Mouse (Mus musculus) lung, postnatal 0 days (tissue): ENCODE results near the gene Insm1. TPM values are rescaled to one million over a fixed set of nuclear protein-coding genes. Genes with fewer than 3 reads are reported as not detected.

Experiments used
- ATAC-seq: fragments of 200-750 bp; cut with Nextera tagmentation; 2 replicates; pipeline ENCODE4 v1.8.0; 2017; ENCODE audit warnings: moderate library complexity
- DNase-seq: peaks from one replicate; pipeline ENCODE4 v3.0.0-alpha.2; 2016; ENCODE audit warnings: low spot score
- H3K27ac ChIP-seq: fragments of 300-500 bp; sonication (generic); 2 replicates; pipeline ENCODE4 v1.5.1; 2014; ENCODE audit warnings: antibody characterized with exemption, mild to moderate bottlenecking, low read length, mixed read lengths
- H3K27me3 ChIP-seq: fragments of 300-500 bp; sonication (generic); replicated peaks from 2 replicates; pipeline ENCODE4 v1.6.1; 2014; ENCODE audit warnings: low read length, mixed read lengths; ENCODE audit not compliant: insufficient read depth
- H3K36me3 ChIP-seq: fragments of 300-500 bp; sonication (generic); 2 replicates; pipeline ENCODE4 v1.6.1; 2014; ENCODE audit warnings: low read length, mixed read lengths; ENCODE audit not compliant: insufficient read depth
- H3K4me1 ChIP-seq: fragments of 300-500 bp; sonication (generic); 2 replicates; pipeline ENCODE4 v1.6.1; 2014; ENCODE audit warnings: antibody characterized with exemption, low read depth, low read length, mixed read lengths; ENCODE audit not compliant: insufficient read depth
- H3K4me2 ChIP-seq: fragments of 300-500 bp; sonication (generic); replicated peaks from 2 replicates; pipeline ENCODE4 v1.6.1; 2014; ENCODE audit warnings: low read depth, mild to moderate bottlenecking, low read length, moderate library complexity, mixed read lengths
- H3K4me3 ChIP-seq: fragments of 300-500 bp; sonication (generic); 2 replicates; pipeline ENCODE4 v1.5.1; 2014; ENCODE audit warnings: low read depth, low read length
- H3K9ac ChIP-seq: fragments of 300-500 bp; sonication (generic); replicated peaks from 2 replicates; pipeline ENCODE4 v1.6.1; 2014; ENCODE audit warnings: low read depth, mild to moderate bottlenecking
- H3K9me3 ChIP-seq: fragments of 300-500 bp; sonication (generic); 2 replicates; pipeline ENCODE4 v1.6.1; 2016; ENCODE audit warnings: low read length, mixed read lengths
- CTCF ChIP-seq: IDR thresholded peaks from 2 replicates; pipeline ENCODE4 v1.5.1; 2016; ENCODE audit warnings: antibody characterized with exemption, mild to moderate bottlenecking
- EP300 ChIP-seq: IDR thresholded peaks from 2 replicates; pipeline ENCODE4 v1.6.1; 2016; ENCODE audit warnings: antibody characterized with exemption, mild to moderate bottlenecking, control low read depth
- WGBS: fragments of 180-500 bp; shearing (Covaris S2); extraction: QIAGEN DNeasy Blood & Tissue Kit; methylation state at CpG from one replicate; pipeline ENCODE4 v1.1.7; 2014; 5-methylcytosine and 5-hydroxymethylcytosine counted together
- polyA plus RNA-seq: library from polyadenylated mRNA; unstranded; fragments of >200 nt; fragmentation: Nextera tagmentation; extraction: Ambion mirVana; gene quantifications from 2 replicates; pipeline ENCODE4 v1.2.1, GENCODE M21; 2015

Insm1 gene
- polyA plus RNA-seq, 1 experiment from 2014 or later: 0.06 TPM

DNA sequence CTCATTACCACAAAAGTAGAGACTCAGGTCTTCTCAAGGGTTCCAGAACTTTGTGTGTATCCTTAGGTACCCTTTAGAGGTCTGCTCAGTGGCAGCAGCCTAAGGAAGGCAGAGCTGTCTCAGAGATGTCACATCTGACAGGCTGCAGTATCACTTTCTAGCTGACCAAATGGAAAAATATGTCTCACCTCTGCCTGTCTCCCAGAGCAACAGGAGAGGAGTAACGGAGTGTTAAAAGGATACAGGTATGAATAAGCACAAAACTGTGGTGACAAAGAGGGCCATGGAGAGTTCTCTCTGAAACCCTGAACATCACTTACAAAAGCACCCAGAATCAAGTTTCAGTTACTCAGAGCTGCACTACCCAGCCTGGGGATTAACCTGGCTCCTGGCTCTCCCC is 32.7 kb downstream of the Insm1 start:
- 94% methylated on average over 1 of the region's 1 CpGs for WGBS
- TF ChIP-seq CTCF (no peak), EP300 (no peak)
- H3K36me3 ChIP-seq: no peaks in the 10 kb centered on the region

GRCm38 (mm10) chr2:146255636-146256035 is 33.9 kb downstream of the Insm1 start:
- H3K4me3 ChIP-seq: no peak overlapping the region
- DNase-seq: no peak
- TF ChIP-seq CTCF (no peak), EP300 (no peak)

More for the DNA sequence above, 32.7 kb downstream of the Insm1 start:
- H3K9ac ChIP-seq: no peak overlapping the region
- no peaks in the 10 kb centered on the region for H3K27me3 ChIP-seq
- ATAC-seq (no peak), DNase-seq (no peak)
- H3K27ac ChIP-seq: no peak overlapping the region
- H3K4me3 ChIP-seq: no peak overlapping the region
- no peaks in the 10 kb centered on the region for H3K4me1 ChIP-seq
- no peak overlapping the region for H3K4me2 ChIP-seq
- H3K9me3 ChIP-seq: no peaks in the 10 kb centered on the region

GRCm38 (mm10) chr2:146256321-146256875 is 34.7 kb downstream of the Insm1 start:
- TF ChIP-seq EP300 (no peak), CTCF (peak; percentile 48)
- WGBS: 66% methylated on average over 3 of the region's 3 CpGs
- no peaks in the 10 kb centered on the region for H3K36me3 ChIP-seq
- H3K9ac ChIP-seq: no peak overlapping the region
- no peaks in the 10 kb centered on the region for H3K4me1 ChIP-seq
- H3K9me3 ChIP-seq: no peaks in the 10 kb centered on the region
- H3K27me3 ChIP-seq: no peaks in the 10 kb centered on the region
- no peak overlapping the region for H3K27ac ChIP-seq
- DNase-seq: peak; percentile 28
- no peak overlapping the region for H3K4me2 ChIP-seq
- ATAC-seq: no peak
- no peak overlapping the region for H3K4me3 ChIP-seq

More at GRCm38 (mm10) chr2:146255636-146256035, 33.9 kb downstream of the Insm1 start:
- no peaks in the 10 kb centered on the region for H3K36me3 ChIP-seq
- no peak overlapping the region for H3K27ac ChIP-seq
- no peak overlapping the region for H3K4me2 ChIP-seq
- H3K27me3 ChIP-seq: no peaks in the 10 kb centered on the region
- no peak for ATAC-seq
- no peaks in the 10 kb centered on the region for H3K9me3 ChIP-seq
- no peak overlapping the region for H3K9ac ChIP-seq
- no peaks in the 10 kb centered on the region for H3K4me1 ChIP-seq

DNA sequence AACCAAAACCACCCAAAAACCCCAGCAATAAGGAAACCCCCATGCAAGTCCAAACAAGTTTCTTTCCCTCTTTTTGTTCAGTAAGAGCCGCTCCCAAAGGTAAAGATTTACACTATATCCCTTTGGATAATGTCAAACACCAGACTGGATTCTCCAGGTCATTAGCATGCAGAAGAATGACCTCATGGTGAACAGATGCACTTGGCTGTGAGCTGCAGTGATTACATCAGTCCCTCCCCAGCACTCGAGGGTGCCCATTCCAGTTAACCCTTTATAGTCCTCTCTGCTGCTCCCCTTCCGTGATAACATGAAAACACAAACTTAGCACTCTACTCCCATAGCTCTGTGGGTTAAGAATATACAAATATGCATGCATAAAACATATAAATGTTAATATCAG is 35.3 kb downstream of the Insm1 start:
- H3K36me3 ChIP-seq: no peaks in the 10 kb centered on the region
- H3K9ac ChIP-seq: no peak overlapping the region
- ATAC-seq (no peak; the same call in 1 of the 2 replicates), DNase-seq (peak; percentile 57)
- H3K4me3 ChIP-seq: no peak overlapping the region
- H3K4me1 ChIP-seq: no peaks in the 10 kb centered on the region
- no peak for TF ChIP-seq CTCF
- no peak for TF ChIP-seq EP300
- H3K9me3 ChIP-seq: no peaks in the 10 kb centered on the region
- no peaks in the 10 kb centered on the region for H3K27me3 ChIP-seq
- no peak overlapping the region for H3K4me2 ChIP-seq
- H3K27ac ChIP-seq: no peak overlapping the region
- 37% methylated on average over 3 of the region's 3 CpGs for WGBS

- no peak overlapping the region for H3K27ac ChIP-seq
- DNase-seq (no peak), ATAC-seq (no peak)
- WGBS: 76% methylated on average over 3 of the region's 3 CpGs
- no peak overlapping the region for H3K4me2 ChIP-seq
- no peaks in the 10 kb centered on the region for H3K9me3 ChIP-seq
- no peak overlapping the region for H3K4me3 ChIP-seq
- no peak overlapping the region for H3K9ac ChIP-seq
- no peaks in the 10 kb centered on the region for H3K27me3 ChIP-seq
- no peaks in the 10 kb centered on the region for H3K4me1 ChIP-seq
- no peaks in the 10 kb centered on the region for H3K36me3 ChIP-seq
- no peak for TF ChIP-seq CTCF
Observed at GRCm38 (mm10) chr2:146257609-146258008, 35.9 kb downstream of the Insm1 start.

DNA sequence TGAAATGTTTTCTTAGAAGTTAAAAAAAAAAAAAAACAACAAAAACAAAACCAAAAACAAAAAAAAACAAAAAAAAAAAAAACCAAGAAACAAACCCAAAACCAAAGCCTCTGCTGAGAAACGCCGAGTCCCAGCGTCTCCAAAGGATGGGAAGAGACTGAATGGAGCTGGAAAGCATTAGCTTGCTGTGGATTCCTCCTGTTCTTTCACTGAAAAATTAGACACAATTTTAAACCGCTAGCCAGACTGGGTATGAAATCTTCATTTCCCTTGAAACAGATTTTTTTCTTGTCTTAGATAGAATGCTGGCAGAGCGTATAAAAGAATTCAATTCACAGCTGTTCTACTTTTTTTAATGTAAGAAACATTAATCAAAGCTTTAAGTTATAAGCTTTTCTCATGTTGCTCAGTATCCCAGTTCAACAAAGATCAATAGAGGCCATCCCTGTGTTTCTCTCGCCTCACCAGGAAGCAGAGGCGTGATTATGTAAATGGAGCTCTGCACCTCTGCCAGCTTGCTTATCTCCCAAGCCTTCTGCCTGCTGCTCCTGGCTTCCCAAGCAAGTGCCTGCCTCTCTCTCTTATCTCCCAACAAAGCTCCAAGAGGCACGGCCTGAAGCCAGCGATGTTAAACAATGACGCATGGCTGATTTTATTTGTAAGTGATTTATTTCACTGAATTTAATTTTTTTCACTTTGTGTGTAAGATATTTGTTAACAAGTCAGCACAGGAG is 37.2 kb downstream of the Insm1 start:
- Histone ChIP-seq H3K4me3 (no peak overlapping the region), H3K9me3 (no peaks in the 10 kb centered on the region), H3K9ac (no peak overlapping the region), H3K36me3 (no peaks in the 10 kb centered on the region), H3K27ac (no peak overlapping the region), H3K4me2 (no peak overlapping the region), H3K4me1 (no peaks in the 10 kb centered on the region), H3K27me3 (no peaks in the 10 kb centered on the region)
- 47% methylated on average over 10 of the region's 10 CpGs for WGBS
- TF ChIP-seq EP300 (no peak), CTCF (no peak)
- ATAC-seq: no peak
- no peak for DNase-seq
